Mouse (Mus musculus): ENCODE measurements at regions not wholly inside any gene's neighbourhood (a gene's known extent, or its start where the extent isn't known, plus 50 kb on each side); places are given as distances from the start of the nearest gene placed in this dataset.

- DNase-seq (ENCODE audit: low spot score in 2 of 2) = no peak
Measured at GRCm38 (mm10) chr15:13455560-13456219, 282.2 kb upstream of the Cdh6 start.

DNA sequence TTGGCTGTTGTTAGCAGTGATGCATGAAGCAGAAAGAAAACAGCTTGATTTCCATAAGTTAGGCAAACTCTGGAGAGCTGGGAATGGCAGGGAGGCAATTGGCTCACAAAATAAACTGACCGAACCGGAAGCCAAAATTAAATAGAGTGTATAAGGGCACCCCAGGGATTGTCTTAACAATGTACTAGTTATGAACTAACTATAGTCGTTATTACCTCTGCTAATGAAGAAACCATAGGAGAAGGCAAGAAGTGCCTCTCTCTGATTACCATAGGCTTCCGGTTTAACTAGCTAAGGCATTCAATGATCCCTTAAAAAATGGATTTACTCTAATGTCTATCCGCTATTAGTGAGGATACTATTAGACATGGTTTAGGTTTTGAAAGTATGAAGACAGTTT, 276.9 kb upstream of the Cdh6 start:
- no peak for DNase-seq (ENCODE audit: low spot score in 2 of 2)

- DNase-seq (ENCODE audit: low spot score in 2 of 2) = no peak
Measured at GRCm38 (mm10) chr15:13434608-13435007, 261.1 kb upstream of the Cdh6 start.

DNA sequence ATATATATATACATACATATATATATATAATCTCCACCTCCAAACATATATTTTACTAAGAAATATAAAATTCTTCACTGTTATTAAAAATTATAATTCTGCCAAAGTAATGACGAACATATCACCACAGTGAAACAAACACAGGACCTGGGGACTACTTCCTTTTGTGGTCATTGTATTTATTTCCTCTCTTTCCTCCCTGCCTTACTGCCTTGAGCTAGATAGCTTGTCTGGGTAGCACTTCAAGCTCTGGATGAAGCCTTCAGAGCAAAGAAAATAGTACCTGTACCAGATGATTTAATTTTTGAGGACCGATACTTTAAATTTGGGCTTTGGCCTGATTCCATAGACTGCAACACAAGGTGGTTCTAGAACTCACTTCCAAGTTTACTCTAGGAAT, 259.5 kb upstream of the Cdh6 start:
- DNase-seq (ENCODE audit: low spot score in 2 of 2) = no peak

- DNase-seq (ENCODE audit: low spot score in 2 of 2) = no peak
Measured at GRCm38 (mm10) chr15:13419616-13420015, 246.1 kb upstream of the Cdh6 start.

DNA sequence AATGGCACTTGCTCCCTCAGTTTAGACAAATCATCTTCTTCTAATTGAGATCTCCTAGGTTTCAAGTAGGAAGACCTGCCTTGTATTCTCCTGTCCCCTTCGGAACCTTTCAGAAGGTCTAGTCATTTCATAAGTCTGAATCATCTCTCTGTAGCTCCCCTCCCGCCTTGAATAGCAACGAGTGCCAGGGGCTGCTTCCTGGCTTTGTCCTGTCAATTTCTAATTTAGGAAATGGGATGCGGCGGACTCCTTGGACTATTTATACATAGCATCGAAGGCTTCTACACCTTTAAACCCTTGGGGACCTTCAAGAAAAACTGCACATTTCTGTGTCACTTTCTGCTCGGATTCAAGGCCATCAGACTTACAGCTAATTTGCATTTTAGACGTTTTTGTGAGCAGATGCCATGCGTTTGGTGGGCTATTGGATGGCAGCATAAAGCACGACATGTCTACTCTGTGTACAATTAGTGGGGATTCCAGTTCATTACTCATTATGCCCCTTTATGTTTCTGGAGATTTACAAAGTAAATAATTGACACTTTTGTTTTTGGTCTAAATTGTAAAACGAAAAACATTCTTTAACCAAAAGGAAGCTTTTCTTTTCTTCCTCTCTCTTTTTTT, 236.7 kb upstream of the Cdh6 start:
- no peak for DNase-seq (ENCODE audit: low spot score in 2 of 2)

DNA sequence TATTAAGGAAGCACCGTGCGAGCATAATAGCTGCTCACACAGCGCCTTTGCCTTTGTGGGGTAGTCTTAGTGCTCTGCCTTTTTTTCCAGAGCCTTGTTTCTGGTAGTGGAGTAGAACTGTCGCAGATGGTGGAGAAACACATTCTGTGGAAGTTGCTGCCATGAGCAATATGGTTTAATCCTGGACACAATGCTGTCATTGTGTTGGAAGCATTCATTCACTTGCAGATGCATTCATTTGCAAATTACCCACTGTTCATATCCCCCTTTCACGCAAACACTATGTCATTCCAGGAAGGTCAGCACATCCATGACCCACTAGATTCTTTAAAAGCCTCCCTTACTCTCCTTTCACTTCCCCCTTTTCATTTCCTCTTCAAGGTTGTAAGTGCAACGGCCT, 219.7 kb upstream of the Cdh6 start:
- DNase-seq (ENCODE audit: low spot score in 2 of 2) = no peak

- no peak for DNase-seq (ENCODE audit: low spot score in 2 of 2)
Measured at GRCm38 (mm10) chr15:13391331-13391730, 217.9 kb upstream of the Cdh6 start.

DNA sequence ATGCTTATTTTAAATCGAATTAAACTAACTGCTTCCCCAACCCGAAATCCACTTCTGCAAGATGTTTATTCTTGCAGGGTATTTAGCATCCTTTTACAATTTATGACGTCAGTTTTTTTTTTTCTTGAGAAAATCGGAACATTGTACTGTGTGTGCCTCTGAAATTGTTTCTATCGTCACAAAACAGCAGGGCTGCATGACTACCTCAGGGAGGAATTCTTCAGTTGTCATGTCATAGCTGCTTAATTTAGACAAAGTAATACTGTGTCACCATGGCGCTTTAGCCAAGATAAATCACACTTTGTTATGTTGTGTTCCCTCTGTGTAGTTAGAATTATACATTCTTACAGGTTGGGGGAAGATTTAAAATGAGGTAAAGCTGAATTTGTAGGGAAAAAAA, 211.3 kb upstream of the Cdh6 start:
- no peak for DNase-seq (ENCODE audit: low spot score in 2 of 2)

- no peak for DNase-seq (ENCODE audit: low spot score in 2 of 2)
Measured at GRCm38 (mm10) chr15:13375590-13375989, 202.1 kb upstream of the Cdh6 start.

DNA sequence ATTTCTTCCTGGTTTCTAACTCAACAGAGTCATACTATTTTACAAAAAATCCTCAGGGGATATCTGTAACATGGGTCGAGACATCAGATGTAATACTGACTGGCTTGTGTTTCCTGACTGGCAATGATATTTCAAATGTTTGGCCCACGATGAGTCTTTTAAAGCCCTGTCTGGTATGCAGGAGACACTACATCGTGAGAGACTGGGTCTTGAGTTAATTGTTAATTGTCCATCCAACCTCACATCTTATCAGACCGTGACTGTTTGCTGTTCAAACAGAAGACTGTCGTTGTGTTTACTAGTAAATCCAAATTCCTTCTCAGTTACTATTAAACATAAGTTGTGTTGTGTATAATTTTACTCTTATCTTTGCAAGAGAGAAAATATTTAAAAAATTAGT, 195.3 kb upstream of the Cdh6 start:
- no peak for DNase-seq (ENCODE audit: low spot score in 2 of 2)

GRCm38 (mm10) chr15:13367291-13367954, 193.9 kb upstream of the Cdh6 start:
- no peak for DNase-seq (ENCODE audit: low spot score in 2 of 2)

- no peak for DNase-seq (ENCODE audit: low spot score in 2 of 2)
Measured at GRCm38 (mm10) chr15:13366606-13367005, 193.1 kb upstream of the Cdh6 start.

GRCm38 (mm10) chr15:13360741-13361140, 187.3 kb upstream of the Cdh6 start:
- DNase-seq (ENCODE audit: low spot score in 2 of 2) = no peak

GRCm38 (mm10) chr15:13359026-13359425, 185.6 kb upstream of the Cdh6 start:
- DNase-seq (ENCODE audit: low spot score in 2 of 2) = no peak

DNA sequence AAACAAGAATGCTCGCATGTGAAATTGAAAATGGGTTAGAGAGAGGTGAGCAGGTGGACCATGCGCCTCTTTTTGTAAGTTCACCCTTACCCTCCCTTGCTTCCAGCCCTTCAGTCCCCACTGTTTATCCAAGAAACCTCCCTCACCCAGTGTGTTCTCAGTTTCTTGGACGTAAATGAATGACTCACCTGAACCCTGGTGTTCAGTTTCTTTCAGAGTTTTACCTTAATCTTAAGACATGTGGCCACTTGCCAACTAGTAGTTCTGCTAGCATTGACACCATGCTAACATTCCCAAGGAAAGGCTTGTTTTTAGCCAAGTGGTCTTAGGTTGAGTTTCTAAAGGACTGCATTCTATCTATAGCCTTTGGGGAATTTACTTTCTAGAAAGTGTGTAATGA, 176.8 kb upstream of the Cdh6 start:
- DNase-seq (ENCODE audit: low spot score in 2 of 2) = no peak

DNA sequence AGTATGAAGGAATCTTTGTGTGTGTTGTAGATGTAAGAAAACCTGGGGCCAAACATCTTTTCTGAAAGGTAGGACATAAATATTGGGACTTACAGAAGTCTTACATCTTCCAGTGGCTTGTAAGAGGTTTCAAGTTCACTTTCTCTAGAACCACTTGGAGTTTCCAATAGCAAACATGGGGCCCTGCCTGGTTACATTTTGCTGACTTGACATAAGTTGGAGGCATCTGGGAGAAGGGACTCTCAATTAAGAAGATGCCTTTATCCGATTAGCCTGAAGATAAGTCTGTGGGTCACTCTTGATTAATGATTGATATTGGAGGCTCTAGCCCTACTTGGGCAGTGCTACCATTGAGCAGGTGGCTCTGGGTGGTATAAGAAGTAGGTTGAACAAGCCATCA, 162.9 kb upstream of the Cdh6 start:
- no peak for DNase-seq (ENCODE audit: low spot score in 2 of 2)

GRCm38 (mm10) chr15:13324439-13324838, 151.0 kb upstream of the Cdh6 start:
- no peak for DNase-seq (ENCODE audit: low spot score in 2 of 2)

GRCm38 (mm10) chr15:13320599-13321348, 147.3 kb upstream of the Cdh6 start:
- DNase-seq (ENCODE audit: low spot score in 2 of 2) = no peak

GRCm38 (mm10) chr15:13304562-13304961, 131.1 kb upstream of the Cdh6 start:
- DNase-seq (ENCODE audit: low spot score in 2 of 2) = peak; percentile 14 to 21

DNA sequence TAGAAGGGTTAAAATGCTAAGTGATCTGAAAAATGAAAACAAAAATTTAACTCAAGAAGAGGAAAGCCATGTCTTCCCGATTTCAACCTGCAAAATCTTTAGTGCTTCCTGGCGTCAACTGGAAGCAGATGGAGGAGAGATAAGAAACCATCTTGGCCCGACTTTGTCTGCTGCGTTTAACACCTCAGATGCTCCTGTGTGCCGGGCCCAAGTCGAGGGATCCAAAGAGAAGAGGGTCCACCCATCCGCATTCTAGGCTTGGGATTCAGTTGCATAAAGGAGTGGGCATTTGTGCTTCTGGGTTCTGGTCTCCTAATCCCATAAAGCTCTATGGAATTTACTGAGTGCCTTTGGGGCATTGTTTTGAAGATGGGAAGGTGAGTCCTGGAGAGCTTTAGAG, 130.0 kb upstream of the Cdh6 start:
- DNase-seq (ENCODE audit: low spot score in 2 of 2) = peak in 1 of 2 experiments; percentile 9

DNA sequence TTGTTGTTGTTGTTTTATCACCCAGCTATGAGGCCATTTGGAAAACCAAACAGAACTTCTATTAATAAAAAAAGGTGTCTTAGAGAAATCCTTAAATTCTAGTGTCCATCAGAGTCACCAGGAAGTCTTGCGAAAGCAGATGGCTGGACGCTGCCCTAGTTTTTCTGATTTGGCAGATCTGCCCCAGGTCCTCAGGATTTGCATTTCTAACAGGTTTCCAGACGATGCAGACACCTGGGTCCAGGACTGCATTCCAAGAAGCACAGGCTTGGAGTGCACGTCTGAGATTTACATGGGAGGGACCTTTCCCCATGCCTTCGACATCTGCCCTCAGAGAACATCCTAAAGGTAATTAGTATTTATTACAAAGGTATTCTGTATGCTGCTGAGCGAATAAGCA, 129.2 kb upstream of the Cdh6 start:
- DNase-seq (ENCODE audit: low spot score in 2 of 2) = no peak

DNA sequence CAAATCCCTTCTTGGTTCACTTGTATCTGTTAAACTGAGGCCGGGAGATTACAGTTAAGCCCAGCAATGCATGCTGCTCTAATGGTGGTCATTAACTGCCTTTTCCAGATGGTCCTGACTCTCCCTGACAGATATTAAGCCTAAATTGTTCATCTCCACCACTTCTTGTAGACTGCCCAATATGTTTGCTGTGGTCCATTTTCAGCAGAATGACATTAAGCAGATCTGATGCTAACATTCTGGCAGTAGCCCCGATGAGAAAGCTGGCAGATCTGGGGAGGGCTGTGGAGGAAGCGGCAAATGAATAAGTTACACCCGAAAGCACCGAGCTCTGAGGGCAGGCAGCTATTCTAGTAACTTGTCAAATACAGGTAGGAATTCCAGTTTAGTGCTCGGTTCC, 123.5 kb upstream of the Cdh6 start:
- no peak for DNase-seq (ENCODE audit: low spot score in 2 of 2)

Data from right cerebral cortex, adult 2 months (tissue).